Mouse (Mus musculus) stomach, embryonic 16.5 days (tissue): ENCODE measurements at regions not wholly inside any gene's neighbourhood (a gene's known extent, or its start where the extent isn't known, plus 50 kb on each side); places are given as distances from the start of the nearest gene placed in this dataset.

Experiments used
- ATAC-seq: fragments of 200-750 bp; cut with Nextera tagmentation; 2 replicates; pipeline ENCODE4 v1.8.0; 2017; ENCODE audit warnings: moderate number of reproducible peaks, moderate TSS enrichment; ENCODE audit not compliant: insufficient read depth, low FRiP score
- H3K27ac ChIP-seq: fragments of 300-500 bp; sonication (generic); 2 replicates; pipeline ENCODE4 v1.5.1; 2014; ENCODE audit warnings: low read length
- H3K27me3 ChIP-seq: fragments of 300-500 bp; sonication (generic); 2 replicates; pipeline ENCODE4 v1.6.1; 2014; ENCODE audit warnings: low read length, control low read depth, mixed read lengths; ENCODE audit not compliant: control insufficient read depth, insufficient read depth
- H3K36me3 ChIP-seq: fragments of 300-500 bp; sonication (generic); 2 replicates; pipeline ENCODE4 v1.6.1; 2014; ENCODE audit warnings: low read length; ENCODE audit not compliant: control insufficient read depth, insufficient read depth
- H3K4me1 ChIP-seq: fragments of 300-500 bp; sonication (generic); 2 replicates; pipeline ENCODE4 v1.6.1; 2014; ENCODE audit warnings: low read length, control low read depth, mixed read lengths; ENCODE audit not compliant: control insufficient read depth, insufficient read depth
- H3K4me2 ChIP-seq: fragments of 300-500 bp; sonication (generic); 2 replicates; pipeline ENCODE4 v1.6.1; 2014; ENCODE audit warnings: low read depth, low read length, mixed read lengths
- H3K4me3 ChIP-seq: fragments of 300-500 bp; sonication (generic); replicated peaks from 2 replicates; pipeline ENCODE4 v1.5.1; 2014; ENCODE audit warnings: mild to moderate bottlenecking, low read length
- H3K9ac ChIP-seq: fragments of 300-500 bp; sonication (generic); 2 replicates; pipeline ENCODE4 v1.6.1; 2014; ENCODE audit warnings: low read length
- H3K9me3 ChIP-seq: fragments of 300-500 bp; sonication (generic); replicated peaks from 2 replicates; pipeline ENCODE4 v1.6.1; 2016; ENCODE audit warnings: low read length, control low read depth; ENCODE audit not compliant: control insufficient read depth
- WGBS: fragments of 180-500 bp; shearing (Covaris S2); extraction: QIAGEN DNeasy Blood & Tissue Kit; methylation state at CpG from one replicate; pipeline ENCODE4 v1.1.7; 2014; 5-methylcytosine and 5-hydroxymethylcytosine counted together

- 44% methylated on average over 3 of the region's 3 CpGs for WGBS
- ATAC-seq: no peak
Observed at GRCm38 (mm10) chr12:112434673-112435294, 54.5 kb upstream of the A530016L24Rik start.

GRCm38 (mm10) chr12:112435295-112436110 lies 53.7 kb upstream of the A530016L24Rik start:
- Histone ChIP-seq H3K9ac (0 out of 2 replicates have a peak overlapping the region, but pooled peaks have one; percentile 28), H3K27ac (peak overlapping the region; percentile 77), H3K36me3 (no peaks in the 10 kb centered on the region), H3K4me1 (peaks cover 5% of the 10 kb centered on the region; the same call in 1 of the 2 replicates), H3K4me2 (peak overlapping the region; percentile 35), H3K27me3 (no peaks in the 10 kb centered on the region), H3K9me3 (no peaks in the 10 kb centered on the region), H3K4me3 (no peak overlapping the region)
- 50% methylated on average over 21 of the region's 21 CpGs for WGBS
- ATAC-seq: peak; percentile 35; the same call in 1 of the 2 replicates

More at GRCm38 (mm10) chr12:112434673-112435294, 54.5 kb upstream of the A530016L24Rik start:
- no peaks in the 10 kb centered on the region for H3K36me3 ChIP-seq
- peak overlapping the region; percentile 77 for H3K27ac ChIP-seq
- no peaks in the 10 kb centered on the region for H3K27me3 ChIP-seq
- no peaks in the 10 kb centered on the region for H3K9me3 ChIP-seq
- H3K4me1 ChIP-seq: peaks cover 5% of the 10 kb centered on the region; the same call in 1 of the 2 replicates
- H3K4me2 ChIP-seq: peak overlapping the region; percentile 35; the same call in 1 of the 2 replicates
- no peak overlapping the region for H3K4me3 ChIP-seq
- H3K9ac ChIP-seq: no peak overlapping the region

GRCm38 (mm10) chr12:112437046-112437445 lies 52.2 kb upstream of the A530016L24Rik start:
- H3K27ac ChIP-seq: no peak overlapping the region
- no peaks in the 10 kb centered on the region for H3K27me3 ChIP-seq
- H3K9ac ChIP-seq: no peak overlapping the region
- H3K4me3 ChIP-seq: no peak overlapping the region
- H3K36me3 ChIP-seq: no peaks in the 10 kb centered on the region
- peaks cover 5% of the 10 kb centered on the region; the same call in 1 of the 2 replicates for H3K4me1 ChIP-seq
- no peak for ATAC-seq
- WGBS: 63% methylated on average over 3 of the region's 3 CpGs
- H3K9me3 ChIP-seq: no peaks in the 10 kb centered on the region
- no peak overlapping the region for H3K4me2 ChIP-seq

GRCm38 (mm10) chr12:112438206-112438605 lies 51.0 kb upstream of the A530016L24Rik start:
- no peak for ATAC-seq
- Histone ChIP-seq H3K4me3 (no peak overlapping the region), H3K4me1 (peaks cover 5% of the 10 kb centered on the region; the same call in 1 of the 2 replicates), H3K27ac (no peak overlapping the region), H3K4me2 (no peak overlapping the region), H3K36me3 (no peaks in the 10 kb centered on the region), H3K9me3 (no peaks in the 10 kb centered on the region), H3K27me3 (no peaks in the 10 kb centered on the region), H3K9ac (no peak overlapping the region)
- 73% methylated on average over 8 of the region's 8 CpGs for WGBS
